25 mouse cellular contexts compared by ENCODE assay signal in the genomic region with DNA sequence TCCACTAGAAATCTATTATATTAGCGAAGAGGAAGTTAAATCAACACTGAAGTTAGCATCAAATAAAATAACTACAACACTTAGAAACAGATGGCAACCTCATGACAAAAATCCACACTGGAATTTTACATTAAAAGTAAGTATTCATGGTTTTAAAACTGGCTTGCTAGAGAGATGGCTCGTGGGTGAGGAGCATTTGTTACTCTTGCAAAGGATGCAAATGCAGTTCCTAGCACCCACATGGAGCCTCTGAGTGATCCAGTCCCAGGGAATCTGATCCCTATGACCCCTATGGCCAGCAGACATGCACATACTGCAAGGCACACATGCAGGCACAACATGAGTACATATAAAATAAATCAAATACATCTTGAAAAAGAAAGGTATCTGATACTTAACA.
"Had no signal": no experiment of that assay in that cellular context is flagged by ENCODE, and none has a peak within 500 bp of the region (broad histone marks: within the 10 kb centered on the region; RNA-seq: fewer than 3 reads in every experiment).

No protein-coding gene starts in this region.

- H3K27ac ChIP-seq: heart, adult 2 months; heart, embryonic 13.5 days; heart, embryonic 15.5 days; hindbrain, embryonic 13.5 days; hindbrain, embryonic 15.5 days; hindbrain, postnatal 0 days; kidney, embryonic 15.5 days; kidney, postnatal 0 days; left cerebral cortex, adult 2 months; limb, embryonic 10.5 days; limb, embryonic 12.5 days; liver, embryonic 13.5 days; liver, embryonic 15.5 days had no signal

- H3K4me3 ChIP-seq: heart, adult 2 months; heart, embryonic 13.5 days; heart, embryonic 15.5 days; hindbrain, embryonic 13.5 days; hindbrain, embryonic 15.5 days; kidney, embryonic 15.5 days; left cerebral cortex, adult 2 months; limb, embryonic 10.5 days; limb, embryonic 12.5 days; liver, embryonic 13.5 days; liver, embryonic 15.5 days had no signal

- DNase-seq: gastrocnemius, postnatal 14 days; gastrocnemius, postnatal 36 days; heart, adult 11 months; heart, adult 2 months; heart, postnatal 14 days; heart, postnatal 36 days; kidney, adult 11 months; kidney, adult 2 months; kidney, adult 9 months; kidney, postnatal 14 days; kidney, postnatal 36 days; liver; liver, embryonic 13.5 days; liver, postnatal 0 days had no signal
